Mouse (Mus musculus) myocyte (in vitro differentiated cells): ENCODE data around the gene A030003K21Rik.
"Not testable (repeated sequence)": the region's sequence is repeated elsewhere in the genome, so short reads cannot be mapped to it uniquely, and the experiment has no call there.

Experiments used
- CEBPB ChIP-seq: IDR thresholded peaks from 2 replicates; pipeline ENCODE4 v1.6.1; 2011; ENCODE audit warnings: mild to moderate bottlenecking, moderate library complexity; ENCODE audit not compliant: poor library complexity, insufficient read depth, severe bottlenecking
- MAX ChIP-seq: IDR thresholded peaks from one replicate; pipeline ENCODE4 v1.6.1; 2011; ENCODE audit warnings: low read depth, mild to moderate bottlenecking, control low read depth
- MYOG ChIP-seq, 3 experiments: IDR thresholded peaks; one replicate each; pipeline ENCODE4 v1.6.1; 2011; ENCODE audit warnings: control low read depth in 2 of 3, low read depth in 2 of 3, mild to moderate bottlenecking in 2 of 3; ENCODE audit not compliant: insufficient read length in 2 of 3, control insufficient read depth in 1 of 3, insufficient read depth in 1 of 3
- POLR2A ChIP-seq: IDR thresholded peaks from one replicate; pipeline ENCODE4 v1.6.1; 2011; ENCODE audit warnings: low read depth, mild to moderate bottlenecking, control low read depth, moderate library complexity; ENCODE audit not compliant: insufficient read length
- POLR2AphosphoS2 ChIP-seq: IDR thresholded peaks from one replicate; pipeline ENCODE4 v1.6.1; 2011; ENCODE audit warnings: low read depth, control low read depth; ENCODE audit not compliant: insufficient read length
- SRF ChIP-seq: IDR thresholded peaks from one replicate; pipeline ENCODE4 v1.6.1; 2011; ENCODE audit warnings: low read depth; ENCODE audit not compliant: control insufficient read depth, insufficient read length
- TCF3 ChIP-seq: IDR thresholded peaks from one replicate; pipeline ENCODE4 v1.6.1; 2011; ENCODE audit warnings: low read depth, control low read depth; ENCODE audit not compliant: insufficient read length
- USF1 ChIP-seq: IDR thresholded peaks from one replicate; pipeline ENCODE4 v1.6.1; 2011; ENCODE audit warnings: low read depth, mild to moderate bottlenecking, control low read depth, moderate library complexity

GRCm38 (mm10) chr1:82955913-82956312 lies 12.7 kb upstream of the A030003K21Rik start, which contains the start of gene Gm7544:
- not testable (repeated sequence) for TF ChIP-seq TCF3; MYOG (IDR thresholded peaks at IDR 0.05; ENCODE audit: control insufficient read depth in 1 of 3, insufficient read depth in 1 of 3, insufficient read length in 2 of 3, low read depth in 2 of 3); USF1; CEBPB; POLR2A; SRF; MAX; POLR2AphosphoS2
